Mouse (Mus musculus) heart, adult 2 months (tissue): Measurements from ENCODE around the gene Lmbrd2. TPM values are rescaled to one million over a fixed set of nuclear protein-coding genes. Genes with fewer than 3 reads are reported as not detected.

Experiments used
- DNase-seq, 2 experiments: peaks; one replicate each; pipeline ENCODE4 v3.0.0; 2021
- H3K27ac ChIP-seq: fragments of 200-600 bp; 2 replicates; pipeline ENCODE4 v1.8.1; 2022
- H3K27me3 ChIP-seq: fragments of 200-500 bp; 2 replicates; pipeline ENCODE4 v1.6.1; 2012; ENCODE audit warnings: mild to moderate bottlenecking, low read length, inconsistent platforms, mixed read lengths; ENCODE audit not compliant: control insufficient read depth, insufficient read depth
- H3K36me3 ChIP-seq: fragments of 200-500 bp; 2 replicates; pipeline ENCODE4 v1.6.1; 2012; ENCODE audit warnings: low read length, inconsistent platforms; ENCODE audit not compliant: control insufficient read depth, insufficient read depth
- H3K4me1 ChIP-seq: fragments of 200-500 bp; 2 replicates; pipeline ENCODE4 v1.6.1; 2011; ENCODE audit warnings: low read length; ENCODE audit not compliant: control insufficient read depth, insufficient read depth
- H3K4me3 ChIP-seq: fragments of 200-600 bp; 2 replicates; pipeline ENCODE4 v1.8.1; 2022
- H3K79me2 ChIP-seq: fragments of 200-500 bp; replicated peaks from 2 replicates; pipeline ENCODE4 v1.6.1; 2012; ENCODE audit warnings: mild to moderate bottlenecking, inconsistent platforms, low read length, moderate library complexity, mixed read lengths; ENCODE audit not compliant: control insufficient read depth, insufficient read depth
- H3K9ac ChIP-seq: fragments of 200-500 bp; 2 replicates; pipeline ENCODE4 v1.6.1; 2012; ENCODE audit warnings: low read depth, mild to moderate bottlenecking, control low read depth, inconsistent platforms, low read length, mixed read lengths
- CTCF ChIP-seq: fragments of 200-600 bp; IDR thresholded peaks from 2 replicates; pipeline ENCODE4 v1.8.1; 2022; ENCODE audit warnings: antibody characterized with exemption, mild to moderate bottlenecking, moderate library complexity
- EP300 ChIP-seq: fragments of 200-500 bp; IDR thresholded peaks from 2 replicates; pipeline ENCODE4 v1.6.1; 2011; ENCODE audit warnings: low read depth, low read length, control low read depth; ENCODE audit not compliant: insufficient read depth
- POLR2A ChIP-seq: fragments of 200-500 bp; IDR thresholded peaks from 2 replicates; pipeline ENCODE4 v1.6.1; 2011; ENCODE audit warnings: mild to moderate bottlenecking, low read depth, low read length, control low read depth; ENCODE audit not compliant: insufficient read depth
- whole genome bisulfite sequencing: fragments of 180-500 bp; shearing (Covaris S2); methylation state at CpG from one replicate; pipeline ENCODE4 v1.1.7; 2018; 5-methylcytosine and 5-hydroxymethylcytosine counted together
- intact Hi-C: fragments of 180-260 bp; cut with DNase I; formaldehyde crosslinking; loops from one replicate; pipeline ENCODE4 v1.15.1; 2025
- polyA plus RNA-seq: library from polyadenylated mRNA; depleted of rRNA; stranded (reverse); fragments of >200 nt; gene quantifications from 2 replicates; pipeline ENCODE4 v1.2.3, GENCODE M21; 2012
- total RNA-seq, 2 experiments: library from RNA; stranded (reverse); gene quantifications; 2 replicates each; pipeline ENCODE4 v1.2.3; 2021

Gene Lmbrd2
- total and polyA plus RNA-seq, 3 experiments, result 5.5 to 14.0 (median 12.4) TPM

DNA sequence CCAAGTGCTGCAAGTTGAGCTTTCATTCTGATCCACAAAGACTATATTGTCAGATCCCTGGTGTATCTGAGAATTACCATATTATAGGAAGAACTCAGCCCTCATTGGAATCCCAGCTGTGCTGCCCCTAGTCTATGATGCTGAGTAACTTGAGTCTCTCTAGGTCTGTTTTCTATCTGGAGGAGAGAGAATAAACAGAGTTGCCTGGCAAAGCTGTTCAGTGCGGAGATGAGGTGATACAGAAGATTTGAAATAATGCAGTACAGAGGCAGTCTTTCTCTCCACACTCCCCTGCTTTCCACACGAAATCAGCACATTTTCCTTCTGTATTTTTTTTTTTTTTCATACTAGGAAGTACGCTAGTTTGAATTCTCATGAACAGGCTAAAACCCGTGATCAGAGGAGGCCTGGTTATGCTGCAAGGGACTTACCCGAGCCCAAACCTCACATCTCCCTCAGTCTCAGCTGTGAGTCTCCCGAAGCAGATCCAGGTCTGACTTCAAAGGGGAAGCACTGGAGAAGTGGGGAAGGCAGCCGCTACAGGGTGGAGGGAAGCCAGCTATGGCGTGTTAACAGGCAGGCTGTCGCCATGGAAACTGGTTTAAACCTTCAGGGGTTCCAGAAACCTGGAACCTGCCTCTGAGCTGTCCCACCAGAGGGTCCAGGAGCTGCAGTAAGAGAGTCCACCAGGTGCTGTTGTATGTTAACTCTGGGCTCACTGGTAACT lies 9.4 kb upstream of the Lmbrd2 start:
- H3K9ac ChIP-seq, result no peak overlapping the region
- DNase-seq, result peak in 1 of 2 experiments; percentile 12
- H3K27me3 ChIP-seq, result no peaks in the 10 kb centered on the region
- peaks cover 5% of the 10 kb centered on the region for H3K4me1 ChIP-seq
- no peaks in the 10 kb centered on the region for H3K36me3 ChIP-seq
- peak overlapping the region; percentile 28; the same call in 1 of the 2 replicates for H3K27ac ChIP-seq
- TF ChIP-seq POLR2A, result no peak
- WGBS, result 84% methylated on average over 9 of the region's 9 CpGs
- intact Hi-C loops, result no loop called here
- no peaks in the 10 kb centered on the region for H3K79me2 ChIP-seq
- H3K4me3 ChIP-seq, result no peak overlapping the region

DNA sequence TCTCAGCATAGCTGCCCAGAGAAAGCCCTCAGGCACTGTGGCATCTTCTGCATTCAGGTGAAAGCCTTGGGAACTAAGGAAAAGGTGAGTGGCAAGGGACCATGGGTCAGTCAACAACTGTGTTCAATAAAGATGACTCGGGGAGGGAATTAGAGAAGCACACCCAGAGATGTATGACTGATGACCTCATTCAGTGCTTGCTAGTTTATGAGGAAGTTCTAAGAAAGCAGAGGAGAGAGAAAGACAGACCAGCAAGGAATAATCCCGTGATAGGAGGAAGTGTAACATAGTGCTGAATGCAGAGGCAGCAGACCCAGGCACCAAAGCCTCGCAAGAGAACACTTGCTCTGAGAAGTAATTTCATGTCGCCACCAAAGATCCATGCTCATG lies 8.9 kb upstream of the Lmbrd2 start:
- TF ChIP-seq EP300 (no peak), CTCF (no peak), POLR2A (no peak)
- 80% methylated on average over 4 of the region's 4 CpGs for WGBS
- no peaks in the 10 kb centered on the region for H3K79me2 ChIP-seq
- DNase-seq, result no peak
- H3K4me1 ChIP-seq, result peaks cover 5% of the 10 kb centered on the region
- H3K36me3 ChIP-seq, result no peaks in the 10 kb centered on the region
- H3K9ac ChIP-seq, result no peak overlapping the region
- intact Hi-C loops, result no loop called here
- H3K27ac ChIP-seq, result peak overlapping the region; percentile 28; the same call in 1 of the 2 replicates
- H3K27me3 ChIP-seq, result no peaks in the 10 kb centered on the region
- H3K4me3 ChIP-seq, result no peak overlapping the region

DNA sequence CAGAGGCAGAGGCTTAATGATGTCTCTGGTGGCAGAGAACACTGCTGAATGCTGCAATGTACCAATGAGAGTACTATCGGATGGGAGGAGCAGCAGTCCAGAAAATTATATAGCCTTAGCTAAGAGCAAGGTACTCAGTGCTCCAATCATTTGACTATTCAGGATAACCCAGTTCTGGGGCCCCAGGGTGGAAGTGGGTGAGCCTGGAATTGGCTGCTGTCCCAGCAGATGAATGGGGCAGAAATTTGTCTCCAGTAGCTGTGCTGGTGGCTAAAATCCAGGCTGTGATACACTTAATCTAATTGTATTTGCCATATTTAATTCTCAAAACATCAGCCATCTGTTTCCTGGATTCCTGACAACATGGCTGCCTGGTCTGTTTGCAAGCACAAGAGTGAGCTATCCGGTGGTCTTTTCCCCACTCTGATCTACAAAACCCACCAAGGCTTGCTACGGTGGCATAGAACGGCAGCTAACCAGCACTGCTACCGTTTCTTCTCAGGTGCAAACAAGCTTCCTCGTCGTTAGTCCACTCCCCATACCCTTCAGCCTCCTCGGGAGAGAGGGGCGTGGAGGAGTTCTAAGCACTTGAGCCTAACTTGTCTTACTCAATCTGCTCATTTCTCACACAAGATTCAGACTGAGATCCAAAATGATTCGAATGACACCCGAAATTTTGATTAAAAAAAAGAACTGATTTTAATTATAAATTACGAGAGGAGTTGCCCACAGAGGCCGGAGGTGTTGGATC lies 7.5 kb upstream of the Lmbrd2 start:
- no peak for DNase-seq
- no peaks in the 10 kb centered on the region for H3K79me2 ChIP-seq
- no peak overlapping the region for H3K27ac ChIP-seq
- 71% methylated on average over 13 of the region's 13 CpGs for WGBS
- intact Hi-C loops, result no loop called here
- H3K4me3 ChIP-seq, result no peak overlapping the region
- no peaks in the 10 kb centered on the region for H3K27me3 ChIP-seq
- H3K36me3 ChIP-seq, result no peaks in the 10 kb centered on the region
- TF ChIP-seq POLR2A (no peak), CTCF (no peak), EP300 (no peak)
- H3K9ac ChIP-seq, result no peak overlapping the region
- peaks cover 5% of the 10 kb centered on the region for H3K4me1 ChIP-seq

DNA sequence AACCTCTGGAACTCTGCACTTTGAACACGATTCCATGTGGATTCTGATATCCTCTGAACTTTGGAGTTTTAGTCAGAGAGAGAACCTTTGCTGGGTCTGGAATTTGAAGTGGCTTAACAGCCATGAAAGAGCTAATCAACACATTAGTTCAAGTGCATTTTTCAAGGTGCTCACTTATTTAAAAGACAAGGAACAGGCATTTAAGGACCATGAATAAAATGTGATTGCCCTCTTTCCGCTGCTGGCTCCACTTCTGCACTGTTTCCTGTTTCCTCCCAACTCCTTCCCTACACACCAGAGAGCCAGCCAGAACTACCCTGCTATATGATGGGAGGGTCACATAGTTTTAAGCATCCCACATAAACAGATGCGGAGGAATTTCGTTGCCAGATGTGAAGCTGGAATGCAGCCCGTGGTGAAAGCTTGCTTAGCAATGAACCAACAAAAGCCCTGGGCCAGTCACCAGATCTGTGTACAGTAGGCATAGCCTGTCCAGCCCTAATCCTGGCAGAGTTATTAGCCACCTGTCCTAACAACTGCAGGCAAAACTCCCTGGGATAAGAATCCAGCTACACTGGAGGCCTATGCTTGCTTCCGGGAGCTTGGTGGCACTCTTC lies 5.4 kb upstream of the Lmbrd2 start:
- no peak overlapping the region for H3K27ac ChIP-seq
- intact Hi-C loops, result no loop called here
- H3K4me1 ChIP-seq, result peaks cover 8% of the 10 kb centered on the region
- no peaks in the 10 kb centered on the region for H3K27me3 ChIP-seq
- no peak overlapping the region for H3K4me3 ChIP-seq
- peak; percentile 31 to 39 for DNase-seq
- TF ChIP-seq POLR2A (no peak), EP300 (no peak), CTCF (no peak)
- H3K9ac ChIP-seq, result no peak overlapping the region
- WGBS, result 32% methylated on average over 6 of the region's 6 CpGs
- no peaks in the 10 kb centered on the region for H3K79me2 ChIP-seq
- no peaks in the 10 kb centered on the region for H3K36me3 ChIP-seq

DNA sequence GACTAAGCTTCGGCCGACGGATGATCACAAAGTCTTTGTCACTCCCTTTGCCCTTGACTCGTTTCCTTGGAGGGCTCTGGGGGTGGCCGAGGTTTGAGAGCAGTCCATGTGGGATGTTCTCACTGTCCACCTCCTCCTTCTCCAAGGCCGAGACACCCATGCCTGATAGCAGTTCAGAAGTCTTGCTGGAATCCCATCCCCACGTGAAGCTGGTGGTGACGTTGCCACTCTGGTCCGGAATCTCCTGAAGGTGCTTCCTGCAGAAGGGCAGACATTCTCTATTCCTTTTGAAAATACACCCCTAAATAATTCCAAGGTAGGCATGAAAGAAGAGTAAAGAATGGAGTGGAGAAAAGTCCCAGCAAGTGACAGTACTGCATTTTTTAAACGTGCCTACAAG lies 903 bp upstream of the Lmbrd2 start:
- intact Hi-C loops, result loop anchor here (2.0 kb wide), 1 partner anchor 69 kb away; the partner anchor contains the start of gene Nadk2
- Histone ChIP-seq H3K9ac (no peak overlapping the region), H3K36me3 (no peaks in the 10 kb centered on the region), H3K27ac (no peak overlapping the region), H3K4me3 (peak overlapping the region; percentile 96), H3K79me2 (0 out of 2 replicates have a peak, but pooled peaks cover 1% of the 10 kb centered on the region), H3K4me1 (peaks cover 6% of the 10 kb centered on the region), H3K27me3 (no peaks in the 10 kb centered on the region)
- no peak for DNase-seq
- TF ChIP-seq CTCF (no peak), EP300 (no peak), POLR2A (no peak)
- 32% methylated on average over 10 of the region's 10 CpGs for WGBS
